18 mouse cellular contexts compared by ENCODE assay signal in the genomic region with DNA sequence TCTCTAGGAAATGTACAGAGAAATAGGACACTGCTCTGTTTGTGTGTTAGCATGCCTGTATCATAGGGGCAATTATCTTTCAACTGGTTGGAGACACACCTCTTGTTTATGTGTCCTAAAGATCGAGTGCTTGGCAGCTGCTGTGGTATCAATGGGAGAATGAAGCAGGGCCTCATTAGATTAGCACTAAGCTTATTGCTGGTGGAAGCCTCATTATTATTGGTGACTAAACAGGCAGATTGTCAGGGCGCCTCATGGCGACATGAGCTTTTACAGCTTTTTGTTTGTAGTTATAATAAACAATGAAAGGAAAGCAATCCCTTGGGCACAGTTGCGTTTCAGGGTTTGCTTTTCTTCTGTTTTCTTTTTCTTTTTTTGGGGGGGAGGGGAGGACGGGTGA.
DNase-seq lines count a peak whose midpoint lies in the region; ATAC-seq and TF ChIP-seq lines count a peak whose summit lies in the region.
"Had no signal": no experiment of that assay in that cellular context is flagged by ENCODE, and none has a peak within 500 bp of the region (broad histone marks: within the 10 kb centered on the region; RNA-seq: fewer than 3 reads in every experiment).

No protein-coding gene starts in this region.

- H3K9ac ChIP-seq in neural tube, embryonic 11.5 days (ENCODE audit: low read length), result no peak overlapping the region
- H3K9ac ChIP-seq in forebrain, postnatal 0 days, result no peak overlapping the region
- no peak overlapping the region for H3K9ac ChIP-seq in midbrain, embryonic 14.5 days (replicated peaks; ENCODE audit: low read length)
- H3K9ac ChIP-seq: liver, embryonic 15.5 days had no signal

- no peaks in the 10 kb centered on the region for H3K4me1 ChIP-seq in neural tube, embryonic 11.5 days (ENCODE audit: control insufficient read depth, insufficient read depth, low read length)
- H3K4me1 ChIP-seq in forebrain, postnatal 0 days (ENCODE audit: insufficient read depth), result no peaks in the 10 kb centered on the region
- no peaks in the 10 kb centered on the region; the same call in 1 of the 2 replicates for H3K4me1 ChIP-seq in midbrain, embryonic 14.5 days (ENCODE audit: control insufficient read depth, insufficient read depth, low read length)
- H3K4me1 ChIP-seq: liver, embryonic 15.5 days had no signal

- H3K27ac ChIP-seq in neural tube, embryonic 11.5 days (ENCODE audit: low read depth, low read length), result no peak overlapping the region
- H3K27ac ChIP-seq in forebrain, postnatal 0 days (ENCODE audit: low read depth, low read length), result no peak overlapping the region
- no peak overlapping the region for H3K27ac ChIP-seq in midbrain, embryonic 14.5 days (replicated peaks; ENCODE audit: low read depth, low read length)
- H3K27ac ChIP-seq: liver, embryonic 15.5 days had no signal

- H3K36me3 ChIP-seq in neural tube, embryonic 11.5 days (ENCODE audit: control insufficient read depth, insufficient read depth, low read length), result no peaks in the 10 kb centered on the region
- H3K36me3 ChIP-seq in forebrain, postnatal 0 days (ENCODE audit: insufficient read depth), result no peaks in the 10 kb centered on the region
- H3K36me3 ChIP-seq in midbrain, embryonic 14.5 days (ENCODE audit: control insufficient read depth, insufficient read depth, low read length), result no peaks in the 10 kb centered on the region
- H3K36me3 ChIP-seq: G1E; liver, embryonic 15.5 days had no signal

- no peaks in the 10 kb centered on the region for H3K9me3 ChIP-seq in neural tube, embryonic 11.5 days (ENCODE audit: control insufficient read depth, low read length)
- H3K9me3 ChIP-seq in forebrain, postnatal 0 days (ENCODE audit: low read length), result no peaks in the 10 kb centered on the region
- H3K9me3 ChIP-seq in midbrain, embryonic 14.5 days (ENCODE audit: control insufficient read depth, low read length), result no peaks in the 10 kb centered on the region
- H3K9me3 ChIP-seq: G1E; liver, embryonic 15.5 days had no signal

- peak; percentile 39 for ATAC-seq in neural tube, embryonic 11.5 days (ENCODE audit: insufficient read depth, low FRiP score, low TSS enrichment)
- peak; percentile 45; the same call in 1 of the 2 replicates for ATAC-seq in forebrain, postnatal 0 days
- peak; percentile 80 for ATAC-seq in midbrain, embryonic 14.5 days (ENCODE audit: low FRiP score, low TSS enrichment)
- ATAC-seq in megakaryocyte, adult 5-6 weeks (ENCODE audit: poor library complexity, severe bottlenecking), result no peak
- ATAC-seq: intestine, embryonic 16.5 days had no signal

- TF ChIP-seq CTCF in forebrain, postnatal 0 days (IDR thresholded peaks at IDR 0.05; ENCODE audit: low read depth), result no peak

- H3K4me3 ChIP-seq in neural tube, embryonic 11.5 days (ENCODE audit: low read depth, low read length), result no peak overlapping the region
- no peak overlapping the region for H3K4me3 ChIP-seq in forebrain, postnatal 0 days (ENCODE audit: low read depth, low read length)
- no peak overlapping the region for H3K4me3 ChIP-seq in midbrain, embryonic 14.5 days (replicated peaks; ENCODE audit: low read depth, low read length)
- H3K4me3 ChIP-seq: erythroblast, embryonic 14.5 days; liver, embryonic 15.5 days had no signal

- WGBS in neural tube, embryonic 11.5 days, result 41% methylated on average over 5 of the region's 5 CpGs
- WGBS in forebrain, postnatal 0 days, result 6% methylated on average over 5 of the region's 5 CpGs
- 15% methylated on average over 5 of the region's 5 CpGs for WGBS in midbrain, embryonic 14.5 days

- no peaks in the 10 kb centered on the region for H3K27me3 ChIP-seq in neural tube, embryonic 11.5 days (ENCODE audit: control insufficient read depth, insufficient read depth, low read length)
- no peaks in the 10 kb centered on the region for H3K27me3 ChIP-seq in forebrain, postnatal 0 days (ENCODE audit: insufficient read depth, low read length)
- no peaks in the 10 kb centered on the region for H3K27me3 ChIP-seq in midbrain, embryonic 14.5 days (ENCODE audit: control insufficient read depth, insufficient read depth, low read length)
- H3K27me3 ChIP-seq: liver, embryonic 15.5 days had no signal

- no peak overlapping the region for H3K4me2 ChIP-seq in neural tube, embryonic 11.5 days (ENCODE audit: low read depth)
- no peak overlapping the region for H3K4me2 ChIP-seq in forebrain, postnatal 0 days (ENCODE audit: low read depth)
- no peak overlapping the region for H3K4me2 ChIP-seq in midbrain, embryonic 14.5 days (ENCODE audit: low read length)
- H3K4me2 ChIP-seq: liver, embryonic 15.5 days had no signal

- peak; percentile 20 for DNase-seq in neural tube, embryonic 11.5 days (ENCODE audit: low spot score)
- no peak for DNase-seq in neural tube, embryonic 10.5 days (ENCODE audit: extremely low spot score, low spot score)
- no peak for DNase-seq in forebrain, postnatal 0 days
- peak; percentile 70 for DNase-seq in midbrain, embryonic 14.5 days
- DNase-seq in thymus, postnatal 10 days (ENCODE audit: low spot score in 2 of 2), result no peak
- DNase-seq in spleen, postnatal 4 days (ENCODE audit: low spot score in 2 of 2), result no peak
- DNase-seq: adrenal gland, postnatal 25 days; cerebellum, postnatal 36 days; heart, postnatal 14 days; kidney, postnatal 36 days; layer of hippocampus, postnatal 36 days; lung, postnatal 36 days; right cerebral cortex, adult 18-20 months had no signal

Comparison
In these comparisons a context has a peak if more than half of its experiments do, and no peak if none do; other contexts are left out.
1. DNase-seq: peak in neural tube, embryonic 11.5 days (single experiment) and midbrain, embryonic 14.5 days (single experiment); none in neural tube, embryonic 10.5 days (single experiment), forebrain, postnatal 0 days (single experiment), thymus, postnatal 10 days (0 of 2) and spleen, postnatal 4 days (0 of 2).